Mouse (Mus musculus): ENCODE measurements around the gene Pdcl3. TPM values are rescaled to one million over a fixed set of nuclear protein-coding genes. Genes with fewer than 3 reads are reported as not detected.
"Not testable (repeated sequence)": the region's sequence is repeated elsewhere in the genome, so short reads cannot be mapped to it uniquely, and the experiment has no call there.

The Pdcl3 gene
- polyA plus RNA-seq, 1 experiment from 2014 or later: 30.6 TPM

- no peak overlapping the region for H3K9ac ChIP-seq (ENCODE audit: low read depth, low read length)
- 68% methylated on average over 9 of the region's 9 CpGs for WGBS (ENCODE audit: insufficient replicate concordance)
- no peak overlapping the region for H3K4me3 ChIP-seq (ENCODE audit: low read depth, low read length)
- ATAC-seq (ENCODE audit: low read depth): no peak
- H3K27ac ChIP-seq (ENCODE audit: low read length): no peak overlapping the region
- no peaks in the 10 kb centered on the region for H3K9me3 ChIP-seq (replicated peaks; ENCODE audit: control insufficient read depth, low read length)
- no peak overlapping the region for H3K4me2 ChIP-seq (ENCODE audit: low read depth, low read length)
- no peaks in the 10 kb centered on the region for H3K27me3 ChIP-seq (ENCODE audit: control insufficient read depth, insufficient read depth, low read depth, low read length)
- no peaks in the 10 kb centered on the region for H3K4me1 ChIP-seq (ENCODE audit: control insufficient read depth, low read depth, low read length)
- H3K36me3 ChIP-seq (ENCODE audit: control insufficient read depth, insufficient read depth): no peaks in the 10 kb centered on the region
Measured at GRCm38 (mm10) chr1:39035817-39036216, 50.4 kb downstream of the Pdcl3 start.

- no peaks in the 10 kb centered on the region for H3K4me1 ChIP-seq (ENCODE audit: control insufficient read depth, low read depth, low read length)
- H3K9me3 ChIP-seq (replicated peaks; ENCODE audit: control insufficient read depth, low read length): no peaks in the 10 kb centered on the region
- H3K9ac ChIP-seq (ENCODE audit: low read depth, low read length): no peak overlapping the region
- WGBS (ENCODE audit: insufficient replicate concordance): 52% methylated on average over 2 of the region's 2 CpGs
- no peak for ATAC-seq (ENCODE audit: low read depth)
- no peak overlapping the region for H3K4me2 ChIP-seq (ENCODE audit: low read depth, low read length)
- no peaks in the 10 kb centered on the region for H3K27me3 ChIP-seq (ENCODE audit: control insufficient read depth, insufficient read depth, low read depth, low read length)
- H3K4me3 ChIP-seq (ENCODE audit: low read depth, low read length): no peak overlapping the region
- no peak overlapping the region for H3K27ac ChIP-seq (ENCODE audit: low read length)
- no peaks in the 10 kb centered on the region for H3K36me3 ChIP-seq (ENCODE audit: control insufficient read depth, insufficient read depth)
Measured at GRCm38 (mm10) chr1:39042188-39042587, 56.8 kb downstream of the Pdcl3 start.

DNA sequence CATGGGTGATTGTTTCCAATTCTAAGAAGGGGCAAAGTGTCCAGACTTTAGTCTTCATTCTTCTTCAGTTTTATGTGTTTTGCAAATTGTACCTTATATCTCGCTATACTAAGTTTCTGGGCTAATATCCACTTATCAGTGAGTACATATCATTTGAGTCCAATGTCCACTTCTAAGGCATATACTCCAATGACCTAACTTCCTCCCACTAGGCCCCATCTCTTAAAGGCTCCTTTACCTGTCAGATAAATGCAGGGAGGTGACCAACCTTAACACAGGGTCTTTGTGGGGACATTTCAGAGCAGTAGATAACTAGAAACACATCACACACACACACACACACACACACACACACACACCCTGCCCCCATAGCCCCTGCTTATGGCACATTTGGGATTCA is 59.0 kb downstream of the Pdcl3 start:
- H3K27ac ChIP-seq (ENCODE audit: low read length); ATAC-seq (ENCODE audit: low read depth); H3K9ac ChIP-seq (ENCODE audit: low read depth, low read length); H3K4me2 ChIP-seq (ENCODE audit: low read depth, low read length); H3K27me3 ChIP-seq (ENCODE audit: control insufficient read depth, insufficient read depth, low read depth, low read length); H3K4me3 ChIP-seq (ENCODE audit: low read depth, low read length); H3K4me1 ChIP-seq (ENCODE audit: control insufficient read depth, low read depth, low read length); H3K9me3 ChIP-seq (replicated peaks; ENCODE audit: control insufficient read depth, low read length); H3K36me3 ChIP-seq (ENCODE audit: control insufficient read depth, insufficient read depth): not testable (repeated sequence)
- WGBS (ENCODE audit: insufficient replicate concordance): 50% methylated on average over 1 of the region's 1 CpGs

- no peak overlapping the region for H3K4me2 ChIP-seq (ENCODE audit: low read depth, low read length)
- H3K9ac ChIP-seq (ENCODE audit: low read depth, low read length): no peak overlapping the region
- no peak overlapping the region for H3K27ac ChIP-seq (ENCODE audit: low read length)
- H3K4me3 ChIP-seq (ENCODE audit: low read depth, low read length): no peak overlapping the region
- no peaks in the 10 kb centered on the region for H3K27me3 ChIP-seq (ENCODE audit: control insufficient read depth, insufficient read depth, low read depth, low read length)
- no peaks in the 10 kb centered on the region for H3K36me3 ChIP-seq (ENCODE audit: control insufficient read depth, insufficient read depth)
- 40% methylated on average over 7 of the region's 7 CpGs for WGBS (ENCODE audit: insufficient replicate concordance)
- H3K4me1 ChIP-seq (ENCODE audit: control insufficient read depth, low read depth, low read length): no peaks in the 10 kb centered on the region
- ATAC-seq (ENCODE audit: low read depth): no peak
- no peaks in the 10 kb centered on the region; the same call in 1 of the 2 replicates for H3K9me3 ChIP-seq (replicated peaks; ENCODE audit: control insufficient read depth, low read length)
Measured at GRCm38 (mm10) chr1:39046689-39047088, 61.3 kb downstream of the Pdcl3 start.

Other genes starting within 250 kb of the Pdcl3 start
- 0.02 and 0.04 TPM in 2 replicates for gene Lonrf2, start 148.9 kb upstream of the Pdcl3 start, polyA plus RNA-seq (2015; fragmentation: Nextera tagmentation; extraction: Ambion mirVana)
- gene Chst10, start 87.4 kb upstream of the Pdcl3 start, polyA plus RNA-seq (2015; fragmentation: Nextera tagmentation; extraction: Ambion mirVana): 0.19 and 0.21 TPM in 2 replicates
- gene Nms, start 46.5 kb upstream of the Pdcl3 start, polyA plus RNA-seq (2015; fragmentation: Nextera tagmentation; extraction: Ambion mirVana): not detected in 2 replicates
- gene Npas2, start 208.1 kb downstream of the Pdcl3 start, polyA plus RNA-seq (2015; fragmentation: Nextera tagmentation; extraction: Ambion mirVana): 0.42 TPM in 2 replicates